Mouse (Mus musculus): Measurements from ENCODE around the gene Sptbn4. TPM values are rescaled to one million over a fixed set of nuclear protein-coding genes. Genes with fewer than 3 reads are reported as not detected.

Gene Sptbn4
- polyA plus RNA-seq, 1 experiment: 0.48 TPM

GRCm38 (mm10) chr7:27475596-27475995 lies 28.1 kb upstream of the Sptbn4 start:
- H3K4me1 ChIP-seq (ENCODE audit: control insufficient read depth, insufficient read depth, low read length): peaks cover 10% of the 10 kb centered on the region
- TF ChIP-seq POLR2A (IDR thresholded peaks at IDR 0.05; ENCODE audit: borderline replicate concordance, low read depth, low read length) (no peak), CTCF (IDR thresholded peaks at IDR 0.05; ENCODE audit: low read depth, low read length) (no peak)
- no peak overlapping the region for H3K27ac ChIP-seq (ENCODE audit: insufficient read depth, low read depth, low read length)
- no peak overlapping the region for H3K4me3 ChIP-seq (ENCODE audit: insufficient read depth, low read length)

- Histone ChIP-seq H3K4me3 (ENCODE audit: insufficient read depth, low read length) (peak overlapping the region; percentile 87), H3K4me1 (ENCODE audit: control insufficient read depth, insufficient read depth, low read length) (peaks cover 10% of the 10 kb centered on the region), H3K27ac (ENCODE audit: insufficient read depth, low read depth, low read length) (peak overlapping the region; percentile 76)
- TF ChIP-seq CTCF (IDR thresholded peaks at IDR 0.05; ENCODE audit: low read depth, low read length) (0 out of 2 replicates have a peak, but pooled peaks have one; percentile 7), POLR2A (IDR thresholded peaks at IDR 0.05; ENCODE audit: borderline replicate concordance, low read depth, low read length) (no peak)
Observed at GRCm38 (mm10) chr7:27474490-27474954, 27.0 kb upstream of the Sptbn4 start.

GRCm38 (mm10) chr7:27473835-27474489 lies 26.5 kb upstream of the Sptbn4 start:
- TF ChIP-seq CTCF (IDR thresholded peaks at IDR 0.05; ENCODE audit: low read depth, low read length) (no peak), POLR2A (IDR thresholded peaks at IDR 0.05; ENCODE audit: borderline replicate concordance, low read depth, low read length) (no peak)
- Histone ChIP-seq H3K27ac (ENCODE audit: insufficient read depth, low read depth, low read length) (peak overlapping the region; percentile 76), H3K4me3 (ENCODE audit: insufficient read depth, low read length) (peak overlapping the region; percentile 87), H3K4me1 (ENCODE audit: control insufficient read depth, insufficient read depth, low read length) (peaks cover 10% of the 10 kb centered on the region)

GRCm38 (mm10) chr7:27473156-27473834 lies 25.8 kb upstream of the Sptbn4 start, which contains the start of gene Sertad3:
TSS of gene Sertad3 (plus strand) at chr7:27473768.
- TF ChIP-seq POLR2A (IDR thresholded peaks at IDR 0.05; ENCODE audit: borderline replicate concordance, low read depth, low read length) (no peak), CTCF (IDR thresholded peaks at IDR 0.05; ENCODE audit: low read depth, low read length) (no peak)
- peak within 1 kb of the TSS; percentile 77 for H3K27ac ChIP-seq (ENCODE audit: insufficient read depth, low read depth, low read length)
- H3K4me3 ChIP-seq (ENCODE audit: insufficient read depth, low read length): peak within 1 kb of the TSS; percentile 87
- peaks cover 10% of the 10 kb centered on the region for H3K4me1 ChIP-seq (ENCODE audit: control insufficient read depth, insufficient read depth, low read length)

- Histone ChIP-seq H3K4me1 (ENCODE audit: control insufficient read depth, insufficient read depth, low read length) (peaks cover 10% of the 10 kb centered on the region), H3K27ac (ENCODE audit: insufficient read depth, low read depth, low read length) (peak overlapping the region; percentile 77), H3K4me3 (ENCODE audit: insufficient read depth, low read length) (peak overlapping the region; percentile 87)
- no peak for TF ChIP-seq CTCF (IDR thresholded peaks at IDR 0.05; ENCODE audit: low read depth, low read length)
- no peak for TF ChIP-seq POLR2A (IDR thresholded peaks at IDR 0.05; ENCODE audit: borderline replicate concordance, low read depth, low read length)
Observed at GRCm38 (mm10) chr7:27472596-27472995, 25.1 kb upstream of the Sptbn4 start.

GRCm38 (mm10) chr7:27471390-27472120 lies 24.1 kb upstream of the Sptbn4 start:
- peaks cover 10% of the 10 kb centered on the region for H3K4me1 ChIP-seq (ENCODE audit: control insufficient read depth, insufficient read depth, low read length)
- no peak overlapping the region for H3K4me3 ChIP-seq (ENCODE audit: insufficient read depth, low read length)
- no peak overlapping the region for H3K27ac ChIP-seq (ENCODE audit: insufficient read depth, low read depth, low read length)
- TF ChIP-seq CTCF (IDR thresholded peaks at IDR 0.05; ENCODE audit: low read depth, low read length) (no peak), POLR2A (IDR thresholded peaks at IDR 0.05; ENCODE audit: borderline replicate concordance, low read depth, low read length) (no peak)

GRCm38 (mm10) chr7:27467648-27468047 lies 20.2 kb upstream of the Sptbn4 start:
- TF ChIP-seq CTCF (IDR thresholded peaks at IDR 0.05; ENCODE audit: low read depth, low read length) (no peak), POLR2A (IDR thresholded peaks at IDR 0.05; ENCODE audit: borderline replicate concordance, low read depth, low read length) (no peak)
- Histone ChIP-seq H3K4me3 (ENCODE audit: insufficient read depth, low read length) (no peak overlapping the region), H3K27ac (ENCODE audit: insufficient read depth, low read depth, low read length) (no peak overlapping the region), H3K4me1 (ENCODE audit: control insufficient read depth, insufficient read depth, low read length) (peaks cover 2% of the 10 kb centered on the region; the same call in 1 of the 2 replicates)

GRCm38 (mm10) chr7:27460477-27460876 lies 13.0 kb upstream of the Sptbn4 start:
- no peak for TF ChIP-seq CTCF (IDR thresholded peaks at IDR 0.05; ENCODE audit: low read depth, low read length)
- no peak for TF ChIP-seq POLR2A (IDR thresholded peaks at IDR 0.05; ENCODE audit: borderline replicate concordance, low read depth, low read length)

GRCm38 (mm10) chr7:27459640-27460039 lies 12.2 kb upstream of the Sptbn4 start:
- Histone ChIP-seq H3K4me3 (ENCODE audit: insufficient read depth, low read length) (no peak overlapping the region), H3K4me1 (ENCODE audit: control insufficient read depth, insufficient read depth, low read length) (peaks cover 7% of the 10 kb centered on the region), H3K27ac (ENCODE audit: insufficient read depth, low read depth, low read length) (no peak overlapping the region)
- TF ChIP-seq CTCF (IDR thresholded peaks at IDR 0.05; ENCODE audit: low read depth, low read length) (no peak), POLR2A (IDR thresholded peaks at IDR 0.05; ENCODE audit: borderline replicate concordance, low read depth, low read length) (no peak)

More at GRCm38 (mm10) chr7:27460477-27460876, 13.0 kb upstream of the Sptbn4 start:
- no peak overlapping the region for H3K4me3 ChIP-seq (ENCODE audit: insufficient read depth, low read length)
- H3K4me1 ChIP-seq (ENCODE audit: control insufficient read depth, insufficient read depth, low read length): peaks cover 2% of the 10 kb centered on the region
- no peak overlapping the region for H3K27ac ChIP-seq (ENCODE audit: insufficient read depth, low read depth, low read length)
